Mouse (Mus musculus) spleen, postnatal 0 days (tissue): ENCODE data around the gene Mier2. TPM values are rescaled to one million over a fixed set of nuclear protein-coding genes. Genes with fewer than 3 reads are reported as not detected.

Source experiments
- polyA plus RNA-seq: library from polyadenylated mRNA; unstranded; fragments of >200 nt; fragmentation: Nextera tagmentation; extraction: Ambion mirVana; gene quantifications from 2 replicates; pipeline ENCODE4 v1.2.1, GENCODE M21; 2015

Gene Mier2
- polyA plus RNA-seq = 10.7 and 13.4 TPM in 2 replicates

DNA sequence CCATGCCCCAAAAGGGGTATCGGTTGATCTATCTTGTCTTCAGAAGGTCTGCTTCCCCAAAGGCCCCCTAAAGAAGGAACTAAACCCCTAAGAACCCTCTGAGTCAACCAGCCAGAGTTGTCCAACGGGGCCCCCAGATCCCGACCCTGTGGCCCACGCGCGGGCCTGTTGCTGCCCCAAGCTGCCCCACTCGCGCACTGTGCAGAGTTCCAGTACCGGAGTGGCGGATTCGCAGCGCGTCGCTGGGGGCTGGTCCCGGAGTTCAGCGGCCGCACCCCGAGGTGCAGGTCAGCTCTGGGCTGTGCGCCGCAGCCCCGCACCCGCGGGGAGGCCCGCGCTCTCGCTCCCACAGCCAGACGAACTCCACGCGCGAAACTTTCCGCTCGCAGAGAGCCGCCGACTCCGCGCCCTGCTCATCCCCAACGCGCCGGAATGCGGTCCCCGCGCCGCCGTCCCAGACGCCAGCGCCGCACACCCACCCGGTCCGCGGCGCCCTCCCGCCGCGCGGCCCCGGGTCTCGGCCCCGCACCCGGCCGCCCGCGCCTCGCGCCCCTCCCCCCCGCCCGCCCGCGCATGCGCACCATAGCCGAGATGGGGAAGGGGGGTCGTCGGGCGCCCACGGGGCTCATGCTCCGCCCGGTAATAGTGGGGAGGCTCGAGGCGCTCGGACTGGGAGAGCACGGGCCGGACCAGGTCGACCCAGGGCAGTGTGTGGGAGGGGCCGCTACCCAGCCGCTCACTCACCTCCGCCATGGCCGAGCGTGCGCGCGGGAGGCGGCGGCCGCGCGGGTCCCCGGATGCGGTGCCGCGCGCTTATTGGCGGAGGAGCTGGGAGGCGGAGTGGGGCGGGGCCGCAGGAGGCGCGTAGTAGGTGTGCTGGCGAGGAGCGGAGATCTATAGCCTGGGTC lies at the start of gene Mier2:
Gene Mier2 (minus strand): TSS at position 870 of the 908 bp plus-strand sequence.

DNA sequence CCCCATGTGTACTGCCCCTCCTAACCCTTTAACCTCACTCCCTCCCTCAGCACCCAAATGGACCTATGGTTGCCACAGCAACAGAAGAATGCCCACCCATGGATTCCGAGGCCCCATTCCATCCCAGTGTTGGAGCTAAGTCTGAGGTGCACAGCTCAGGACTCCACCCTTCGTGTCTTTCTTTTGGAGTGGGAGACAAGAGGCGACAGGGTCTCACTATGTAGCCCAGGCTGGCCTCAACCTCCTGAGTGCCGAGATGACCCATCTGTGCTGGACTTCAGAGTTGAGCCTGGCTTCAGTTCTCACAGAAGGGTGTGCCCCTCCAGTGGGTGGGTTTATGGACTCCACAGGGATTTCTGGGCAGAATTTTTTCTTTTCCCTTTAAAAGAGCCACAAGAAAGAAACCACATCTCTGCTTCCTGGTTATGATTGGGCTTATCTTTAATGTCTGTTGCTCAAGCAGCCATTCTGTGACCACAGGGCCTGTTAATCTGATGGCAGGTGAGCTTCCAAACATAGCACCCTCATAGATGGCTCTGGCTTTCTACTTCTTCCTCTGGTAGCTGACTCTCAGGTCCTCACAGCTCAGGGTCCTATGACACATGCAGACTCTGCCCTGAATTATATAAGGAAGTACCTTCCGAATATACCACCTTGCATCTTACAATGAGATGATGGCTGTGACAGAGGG lies 32.2 kb upstream of the Mier2 start, which contains the start of gene Theg:
Gene Theg (minus strand): TSS at position 271 of the 691 bp plus-strand sequence.

GRCm38 (mm10) chr10:79533126-79533911 lies 21.7 kb downstream of the Mier2 start, which contains the start of gene Plpp2:
TSS of gene Plpp2 (minus strand) at chr10:79533796.

Other genes starting within 250 kb of the Mier2 start
- not detected in 2 replicates for gene Vmn2r82, start 198.7 kb downstream of the Mier2 start, polyA plus RNA-seq
- gene Vmn2r83, start 86.5 kb downstream of the Mier2 start, polyA plus RNA-seq = not detected in 2 replicates
- gene Plpp2, start 21.4 kb downstream of the Mier2 start, polyA plus RNA-seq = 8.5 and 11.1 TPM in 2 replicates
- gene Theg, start 32.1 kb upstream of the Mier2 start, polyA plus RNA-seq = not detected in 2 replicates
- gene C2cd4c, start 58.8 kb upstream of the Mier2 start, polyA plus RNA-seq = not detected in 2 replicates
- 0.90 TPM in 2 replicates for gene Shc2, start 82.7 kb upstream of the Mier2 start, polyA plus RNA-seq
- not detected in 2 replicates for gene Odf3l2, start 90.5 kb upstream of the Mier2 start, polyA plus RNA-seq
- 25.8 and 30.9 TPM in 2 replicates for gene Madcam1, start 109.4 kb upstream of the Mier2 start, polyA plus RNA-seq
- 31.4 and 37.7 TPM in 2 replicates for gene Tpgs1, start 114.2 kb upstream of the Mier2 start, polyA plus RNA-seq
- 108 and 126 TPM in 2 replicates for gene Cdc34, start 127.0 kb upstream of the Mier2 start, polyA plus RNA-seq
- 0.23 and 0.45 TPM in 2 replicates for gene Gzmm, start 133.8 kb upstream of the Mier2 start, polyA plus RNA-seq
- gene Bsg, start 149.3 kb upstream of the Mier2 start, polyA plus RNA-seq = 663 and 749 TPM in 2 replicates
- gene Hcn2, start 161.4 kb upstream of the Mier2 start, polyA plus RNA-seq = 0.04 and 0.07 TPM in 2 replicates
- gene Polrmt, start 191.4 kb upstream of the Mier2 start, polyA plus RNA-seq = 15.7 and 18.4 TPM in 2 replicates
- 0.28 TPM in 1 of 2 replicates, not detected in the other for gene Fgf22, start 199.9 kb upstream of the Mier2 start, polyA plus RNA-seq
- 41.4 and 42.3 TPM in 2 replicates for gene Rnf126, start 211.8 kb upstream of the Mier2 start, polyA plus RNA-seq
- gene Fstl3, start 222.1 kb upstream of the Mier2 start, polyA plus RNA-seq = 3.3 and 3.6 TPM in 2 replicates
- gene Prss57, start 235.8 kb upstream of the Mier2 start, polyA plus RNA-seq = 9.3 and 15.0 TPM in 2 replicates
- 16.9 and 22.9 TPM in 2 replicates for gene Palm, start 238.4 kb upstream of the Mier2 start, polyA plus RNA-seq